Mouse (Mus musculus) stomach, embryonic 14.5 days (tissue): ENCODE results near the gene Mgarp. TPM values are rescaled to one million over a fixed set of nuclear protein-coding genes. Genes with fewer than 3 reads are reported as not detected.
"Not testable (repeated sequence)": the region's sequence is repeated elsewhere in the genome, so short reads cannot be mapped to it uniquely, and the experiment has no call there.

Experiments used
- ATAC-seq: fragments of 200-750 bp; cut with Nextera tagmentation; 2 replicates; pipeline ENCODE4 v1.8.0; 2017; ENCODE audit warnings: low read depth, moderate TSS enrichment; ENCODE audit not compliant: insufficient number of reproducible peaks, insufficient read depth, low FRiP score
- H3K27ac ChIP-seq: fragments of 300-500 bp; sonication (generic); 2 replicates; pipeline ENCODE4 v1.5.1; 2014; ENCODE audit warnings: mild to moderate bottlenecking, low read length, moderate library complexity, mixed read lengths
- H3K27me3 ChIP-seq: fragments of 300-500 bp; sonication (generic); 2 replicates; pipeline ENCODE4 v1.6.1; 2014; ENCODE audit warnings: low read length, control low read depth, mixed read lengths; ENCODE audit not compliant: control insufficient read depth, insufficient read depth
- H3K36me3 ChIP-seq: fragments of 300-500 bp; sonication (generic); 2 replicates; pipeline ENCODE4 v1.6.1; 2014; ENCODE audit warnings: mild to moderate bottlenecking, control low read depth, low read length, moderate library complexity, mixed read lengths; ENCODE audit not compliant: control insufficient read depth, insufficient read depth
- H3K4me1 ChIP-seq: fragments of 300-500 bp; sonication (generic); 2 replicates; pipeline ENCODE4 v1.6.1; 2014; ENCODE audit warnings: low read length, control low read depth, mixed read lengths; ENCODE audit not compliant: control insufficient read depth, insufficient read depth
- H3K4me2 ChIP-seq: fragments of 300-500 bp; sonication (generic); replicated peaks from 2 replicates; pipeline ENCODE4 v1.6.1; 2014; ENCODE audit warnings: low read depth, low read length, control low read depth
- H3K4me3 ChIP-seq: fragments of 300-500 bp; sonication (generic); 2 replicates; pipeline ENCODE4 v1.5.1; 2014; ENCODE audit warnings: low read depth, low read length, control low read depth
- H3K9ac ChIP-seq: fragments of 300-500 bp; sonication (generic); replicated peaks from 2 replicates; pipeline ENCODE4 v1.6.1; 2014; ENCODE audit warnings: low read depth, mild to moderate bottlenecking, control low read depth, low read length, moderate library complexity, mixed read lengths
- H3K9me3 ChIP-seq: fragments of 300-500 bp; sonication (generic); 2 replicates; pipeline ENCODE4 v1.6.1; 2016; ENCODE audit warnings: low read depth, low read length, control low read depth; ENCODE audit not compliant: control insufficient read depth
- WGBS: fragments of 180-500 bp; shearing (Covaris S2); extraction: QIAGEN DNeasy Blood & Tissue Kit; methylation state at CpG from one replicate; pipeline ENCODE4 v1.1.7; 2014; 5-methylcytosine and 5-hydroxymethylcytosine counted together
- polyA plus RNA-seq: library from polyadenylated mRNA; unstranded; fragments of >200 nt; fragmentation: Nextera tagmentation; extraction: Ambion mirVana; gene quantifications from 2 replicates; pipeline ENCODE4 v1.2.1, GENCODE M21; 2014

Mgarp gene
- polyA plus RNA-seq, 1 experiment from 2014 or later: 3.0 TPM

- 11% methylated on average over 14 of the region's 14 CpGs for WGBS
- no peak for ATAC-seq
- Histone ChIP-seq H3K4me3 (peak overlapping the region; percentile 66), H3K9ac (no peak overlapping the region), H3K4me2 (peak overlapping the region; percentile 42), H3K27me3 (no peaks in the 10 kb centered on the region), H3K4me1 (no peaks in the 10 kb centered on the region), H3K27ac (no peak overlapping the region), H3K9me3 (no peaks in the 10 kb centered on the region), H3K36me3 (no peaks in the 10 kb centered on the region)
Observed at GRCm38 (mm10) chr3:51357624-51358023, 38.9 kb downstream of the Mgarp start.

GRCm38 (mm10) chr3:51357078-51357477 is 39.5 kb downstream of the Mgarp start:
- Histone ChIP-seq H3K4me1 (no peaks in the 10 kb centered on the region), H3K4me3 (no peak overlapping the region), H3K27me3 (no peaks in the 10 kb centered on the region), H3K27ac (no peak overlapping the region), H3K9ac (no peak overlapping the region), H3K36me3 (no peaks in the 10 kb centered on the region), H3K9me3 (no peaks in the 10 kb centered on the region), H3K4me2 (no peak overlapping the region)
- ATAC-seq: no peak
- 50% methylated on average over 5 of the region's 5 CpGs for WGBS

GRCm38 (mm10) chr3:51354956-51355355 is 41.6 kb downstream of the Mgarp start:
- ATAC-seq, H3K36me3 ChIP-seq, H3K27ac ChIP-seq, H3K9me3 ChIP-seq, H3K4me2 ChIP-seq, H3K4me1 ChIP-seq, H3K27me3 ChIP-seq, H3K9ac ChIP-seq, H3K4me3 ChIP-seq: not testable (repeated sequence)
- WGBS: 82% methylated on average over 6 of the region's 6 CpGs

GRCm38 (mm10) chr3:51354034-51354427 is 42.5 kb downstream of the Mgarp start:
- 70% methylated on average over 3 of the region's 3 CpGs for WGBS
- no peak for ATAC-seq
- no peaks in the 10 kb centered on the region for H3K27me3 ChIP-seq
- H3K36me3 ChIP-seq: no peaks in the 10 kb centered on the region
- H3K9ac ChIP-seq: no peak overlapping the region
- H3K9me3 ChIP-seq: no peaks in the 10 kb centered on the region
- H3K4me2 ChIP-seq: no peak overlapping the region
- no peak overlapping the region for H3K27ac ChIP-seq
- no peak overlapping the region for H3K4me3 ChIP-seq
- H3K4me1 ChIP-seq: no peaks in the 10 kb centered on the region

GRCm38 (mm10) chr3:51353325-51354033 is 43.1 kb downstream of the Mgarp start:
- H3K4me3 ChIP-seq: no peak overlapping the region
- no peaks in the 10 kb centered on the region for H3K9me3 ChIP-seq
- no peak overlapping the region for H3K9ac ChIP-seq
- no peaks in the 10 kb centered on the region for H3K4me1 ChIP-seq
- no peaks in the 10 kb centered on the region for H3K36me3 ChIP-seq
- 72% methylated on average over 4 of the region's 4 CpGs for WGBS
- H3K27me3 ChIP-seq: no peaks in the 10 kb centered on the region
- H3K27ac ChIP-seq: no peak overlapping the region
- no peak overlapping the region for H3K4me2 ChIP-seq
- ATAC-seq: no peak

- Histone ChIP-seq H3K36me3 (no peaks in the 10 kb centered on the region), H3K9me3 (no peaks in the 10 kb centered on the region), H3K27me3 (no peaks in the 10 kb centered on the region), H3K4me1 (no peaks in the 10 kb centered on the region), H3K4me2 (no peak overlapping the region), H3K9ac (no peak overlapping the region), H3K27ac (no peak overlapping the region), H3K4me3 (no peak overlapping the region)
- no peak for ATAC-seq
- 37% methylated on average over 3 of the region's 3 CpGs for WGBS
Observed at GRCm38 (mm10) chr3:51350806-51351205, 45.7 kb downstream of the Mgarp start.

- H3K36me3 ChIP-seq: no peaks in the 10 kb centered on the region
- H3K27me3 ChIP-seq: no peaks in the 10 kb centered on the region
- H3K27ac ChIP-seq: no peak overlapping the region
- no peaks in the 10 kb centered on the region for H3K9me3 ChIP-seq
- no peaks in the 10 kb centered on the region for H3K4me1 ChIP-seq
- H3K4me3 ChIP-seq: no peak overlapping the region
- H3K9ac ChIP-seq: no peak overlapping the region
- H3K4me2 ChIP-seq: no peak overlapping the region
- ATAC-seq: no peak
- WGBS: 48% methylated on average over 3 of the region's 3 CpGs
Observed at GRCm38 (mm10) chr3:51348646-51349238, 47.8 kb downstream of the Mgarp start.

- not testable (repeated sequence) for H3K36me3 ChIP-seq, H3K4me3 ChIP-seq, H3K27ac ChIP-seq, H3K4me2 ChIP-seq, H3K9ac ChIP-seq, H3K4me1 ChIP-seq, H3K9me3 ChIP-seq, ATAC-seq, H3K27me3 ChIP-seq
- 91% methylated on average over 2 of the region's 2 CpGs for WGBS
Observed at GRCm38 (mm10) chr3:51345017-51345416, 51.5 kb downstream of the Mgarp start.

- ATAC-seq, H3K4me2 ChIP-seq, H3K9me3 ChIP-seq, H3K27ac ChIP-seq, H3K27me3 ChIP-seq, H3K4me1 ChIP-seq, H3K4me3 ChIP-seq, H3K9ac ChIP-seq, H3K36me3 ChIP-seq: not testable (repeated sequence)
- 92% methylated on average over 6 of the region's 6 CpGs for WGBS
Observed at GRCm38 (mm10) chr3:51344182-51344581, 52.4 kb downstream of the Mgarp start.
